Mouse (Mus musculus) hindlimb bud, embryonic 11.5 days (tissue): ENCODE measurements at regions not wholly inside any gene's neighbourhood (a gene's known extent, or its start where the extent isn't known, plus 50 kb on each side); places are given as distances from the start of the nearest gene placed in this dataset.

Experiments used
- DNase-seq: peaks from one replicate; pipeline ENCODE4 v3.0.0-alpha.2; 2012; ENCODE audit warnings: low read depth, low spot score; ENCODE audit errors: extremely low spot score

GRCm38 (mm10) chr12:54333632-54334321, 130.1 kb upstream of the Egln3 start:
- DNase-seq, result no peak

GRCm38 (mm10) chr12:54327483-54327882, 123.8 kb upstream of the Egln3 start:
- no peak for DNase-seq

- no peak for DNase-seq
Observed at GRCm38 (mm10) chr12:54326571-54326970, 122.9 kb upstream of the Egln3 start.

GRCm38 (mm10) chr12:54320533-54320932, 116.9 kb upstream of the Egln3 start:
- no peak for DNase-seq

DNA sequence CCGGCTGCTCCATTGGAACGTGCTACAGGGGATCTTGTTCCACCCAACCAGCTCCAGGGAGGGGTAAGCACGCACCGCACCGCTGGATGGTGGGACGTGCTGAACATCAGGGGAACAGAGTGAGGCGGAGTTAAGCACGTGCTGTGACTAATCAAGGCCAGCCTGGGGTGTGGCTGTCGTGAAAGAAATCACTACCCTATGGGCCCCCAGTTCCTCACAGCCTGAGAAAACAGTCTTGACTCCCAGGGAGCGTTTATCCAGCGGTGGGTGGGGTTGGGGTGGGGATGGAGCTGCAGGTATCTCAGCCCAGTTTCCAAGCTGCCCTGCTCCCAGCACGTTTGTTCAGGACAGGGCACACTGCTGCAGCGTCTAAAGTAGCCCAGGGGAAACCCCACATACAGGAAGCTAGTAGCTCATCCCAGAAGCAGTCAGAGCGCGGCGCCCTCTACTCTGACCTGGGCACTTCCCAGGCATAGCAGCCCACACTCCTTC, 113.4 kb upstream of the Egln3 start:
- no peak for DNase-seq

DNA sequence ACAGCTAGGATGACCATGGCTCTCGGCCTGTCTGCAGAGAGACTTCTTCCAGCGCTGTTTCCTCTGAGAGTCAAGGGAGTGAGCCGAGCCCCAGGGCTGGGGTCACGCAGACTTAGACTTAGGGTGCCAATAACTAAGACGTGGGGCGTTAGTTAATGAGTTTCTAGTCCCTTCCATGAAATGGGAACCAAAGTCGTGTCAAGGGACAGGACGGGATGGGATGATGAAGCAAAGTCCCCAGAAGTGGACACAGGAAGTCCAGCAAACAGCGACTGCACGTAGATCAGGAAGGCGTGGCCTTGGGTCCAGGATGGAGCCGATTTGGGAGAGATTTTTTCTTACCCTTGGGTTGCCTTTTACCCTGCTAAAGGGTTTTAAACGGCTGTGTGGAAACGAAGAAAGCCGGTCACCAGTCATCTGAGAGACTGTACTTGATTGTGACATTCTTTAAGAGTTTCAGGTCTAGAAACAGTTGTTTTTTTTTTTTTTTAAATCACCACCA, 112.5 kb upstream of the Egln3 start:
- DNase-seq, result no peak

DNA sequence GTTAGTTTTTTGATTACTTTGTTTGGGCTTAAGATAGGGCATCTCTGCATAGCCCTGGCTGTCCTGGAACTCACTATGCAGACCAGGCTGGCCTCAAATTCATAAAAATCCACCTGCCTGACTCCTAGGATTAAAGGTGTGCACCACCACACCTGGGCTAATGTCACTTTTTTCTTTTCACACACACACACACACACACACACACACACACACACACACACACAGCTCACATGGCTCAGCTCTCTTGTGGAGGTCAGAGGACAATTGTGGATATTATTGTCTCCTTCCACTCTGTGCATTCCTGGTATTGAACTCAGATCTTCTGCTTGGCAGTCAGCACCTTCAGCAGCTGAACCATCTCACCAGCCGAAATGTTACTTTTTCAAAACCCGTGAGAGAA, 110.5 kb upstream of the Egln3 start:
- DNase-seq, result no peak

- DNase-seq, result no peak
Observed at GRCm38 (mm10) chr12:54313211-54313845, 109.7 kb upstream of the Egln3 start.

- DNase-seq, result no peak
Observed at GRCm38 (mm10) chr12:54312522-54313210, 109.0 kb upstream of the Egln3 start.

DNA sequence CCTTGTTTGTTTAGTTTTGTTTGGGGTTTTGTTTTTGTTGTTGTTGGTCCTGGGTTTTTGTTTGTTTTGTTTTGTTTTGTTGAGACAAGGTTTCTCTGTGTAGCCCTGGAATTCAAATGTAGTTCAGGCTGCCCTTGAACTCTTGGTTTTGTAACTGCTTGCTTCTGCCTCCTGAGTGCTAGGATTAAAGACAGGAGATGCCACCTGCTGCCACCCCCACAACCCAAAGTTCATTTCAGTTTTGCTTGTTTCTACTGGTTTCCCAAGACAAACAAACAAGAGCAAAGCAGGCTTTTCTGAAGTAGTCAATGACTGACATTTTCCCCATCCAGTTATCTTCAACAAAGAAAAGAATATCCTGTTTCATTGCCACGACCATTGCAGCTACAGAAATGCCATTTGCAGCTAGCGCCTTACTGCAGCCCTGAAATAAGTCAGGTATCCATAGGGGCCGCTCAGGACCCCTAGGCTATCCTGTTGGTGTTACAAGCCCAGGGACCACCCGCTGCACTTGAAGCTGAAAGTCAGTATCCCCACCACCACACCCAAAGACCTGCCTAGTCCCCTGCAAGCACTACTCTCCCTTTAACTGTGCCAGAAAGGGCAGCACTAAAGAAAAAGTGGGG, 108.3 kb upstream of the Egln3 start:
- DNase-seq, result no peak

GRCm38 (mm10) chr12:54309874-54310273, 106.2 kb upstream of the Egln3 start:
- no peak for DNase-seq

GRCm38 (mm10) chr12:54309219-54309618, 105.6 kb upstream of the Egln3 start:
- no peak for DNase-seq

- no peak for DNase-seq
Observed at GRCm38 (mm10) chr12:54305135-54305630, 101.5 kb upstream of the Egln3 start.

DNA sequence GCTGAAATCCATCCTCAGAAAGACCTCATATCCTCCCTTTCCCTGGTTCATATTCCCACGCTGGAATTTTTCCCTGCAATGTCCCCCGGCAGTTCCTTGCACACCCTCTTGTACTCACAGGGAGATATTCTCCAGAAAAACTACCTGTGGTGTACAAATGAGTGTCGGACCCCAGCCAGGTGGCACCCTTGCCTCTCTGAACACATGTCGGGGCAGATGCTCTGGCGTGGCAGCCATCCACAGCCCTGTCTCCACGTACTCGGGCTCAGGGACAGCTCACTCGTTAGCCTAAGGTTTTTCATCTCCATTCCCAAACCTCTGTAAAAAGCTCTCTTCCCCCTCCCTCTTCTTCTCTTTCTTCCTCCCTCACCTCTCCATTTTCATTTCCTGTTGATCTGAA, 100.1 kb upstream of the Egln3 start:
- DNase-seq, result no peak

DNA sequence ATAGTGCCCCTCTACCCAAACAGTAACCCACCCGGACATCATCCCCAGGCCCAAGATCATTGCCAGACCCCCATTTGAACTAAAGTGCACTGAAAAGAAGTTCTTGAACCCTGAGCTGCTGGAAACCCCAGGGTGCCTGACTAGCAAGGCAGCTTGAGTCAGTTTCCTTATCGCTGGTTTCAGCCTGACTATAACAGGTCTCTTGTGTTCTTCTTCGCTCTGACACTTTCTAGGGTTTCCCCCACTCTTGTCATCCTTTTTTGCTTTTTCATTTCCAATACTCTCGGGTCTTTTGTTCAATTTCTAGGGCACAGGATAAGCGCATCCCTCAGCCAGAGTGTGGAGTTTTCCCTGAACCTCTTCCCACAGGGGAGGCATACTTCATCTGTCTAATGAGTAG, 95.8 kb upstream of the Egln3 start:
- DNase-seq, result no peak

- no peak for DNase-seq
Observed at GRCm38 (mm10) chr12:54293248-54293647, 89.6 kb upstream of the Egln3 start.

GRCm38 (mm10) chr12:54290311-54290710, 86.7 kb upstream of the Egln3 start:
- no peak for DNase-seq

GRCm38 (mm10) chr12:54288747-54289146, 85.1 kb upstream of the Egln3 start:
- no peak for DNase-seq

- DNase-seq, result no peak
Observed at GRCm38 (mm10) chr12:54288041-54288502, 84.4 kb upstream of the Egln3 start.

DNA sequence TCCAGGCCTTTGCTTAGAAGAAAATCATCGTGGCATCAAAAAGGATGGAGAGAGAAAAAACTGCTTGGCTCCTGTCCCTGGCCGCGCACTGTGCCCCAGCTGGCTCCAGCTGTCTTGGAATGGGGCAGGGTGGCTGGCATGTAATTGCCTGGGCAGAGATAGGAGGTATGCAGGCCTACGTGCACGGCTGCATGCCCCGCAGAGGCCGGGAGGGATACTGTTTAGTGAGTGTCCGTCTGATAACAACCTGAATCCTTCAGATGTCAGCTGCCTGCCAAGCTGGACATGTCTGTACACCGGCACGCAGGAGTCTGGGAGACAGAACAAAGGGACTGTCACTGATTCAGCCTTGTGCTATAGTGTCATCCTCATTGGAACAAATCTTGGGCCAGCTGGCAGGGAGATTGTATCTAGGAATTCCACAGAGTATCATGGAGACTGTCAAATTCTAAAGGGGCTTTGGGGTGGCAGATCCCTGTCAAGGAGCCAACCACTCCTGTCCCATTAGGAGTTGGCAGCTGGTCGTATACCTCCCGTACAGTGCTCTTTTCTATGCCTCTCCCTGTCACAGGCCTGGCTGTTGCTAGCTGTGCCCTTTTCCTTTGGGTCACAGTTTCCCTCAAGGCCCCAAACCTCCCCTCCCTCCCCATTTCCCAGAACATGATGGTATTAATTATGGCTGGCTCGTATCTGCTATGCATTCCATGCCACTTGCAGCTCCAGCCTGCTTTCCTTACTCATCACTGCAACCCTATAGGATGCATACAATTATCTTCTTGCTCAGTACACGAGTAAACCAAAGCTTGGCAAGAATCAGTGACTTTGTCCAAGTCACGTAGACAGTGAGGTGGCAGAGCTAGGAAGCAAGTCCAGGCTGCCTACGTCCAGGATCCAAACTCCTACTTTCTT, 83.5 kb upstream of the Egln3 start:
- DNase-seq, result no peak
